Mouse (Mus musculus) stomach, embryonic 14.5 days (tissue): ENCODE results near the gene Srp72. TPM values are rescaled to one million over a fixed set of nuclear protein-coding genes. Genes with fewer than 3 reads are reported as not detected.

Source experiments
- ATAC-seq: fragments of 200-750 bp; cut with Nextera tagmentation; 2 replicates; pipeline ENCODE4 v1.8.0; 2017; ENCODE audit warnings: low read depth, moderate TSS enrichment; ENCODE audit not compliant: insufficient number of reproducible peaks, insufficient read depth, low FRiP score
- H3K27ac ChIP-seq: fragments of 300-500 bp; sonication (generic); 2 replicates; pipeline ENCODE4 v1.5.1; 2014; ENCODE audit warnings: mild to moderate bottlenecking, low read length, moderate library complexity, mixed read lengths
- H3K27me3 ChIP-seq: fragments of 300-500 bp; sonication (generic); 2 replicates; pipeline ENCODE4 v1.6.1; 2014; ENCODE audit warnings: low read length, control low read depth, mixed read lengths; ENCODE audit not compliant: control insufficient read depth, insufficient read depth
- H3K36me3 ChIP-seq: fragments of 300-500 bp; sonication (generic); 2 replicates; pipeline ENCODE4 v1.6.1; 2014; ENCODE audit warnings: mild to moderate bottlenecking, control low read depth, low read length, moderate library complexity, mixed read lengths; ENCODE audit not compliant: control insufficient read depth, insufficient read depth
- H3K4me1 ChIP-seq: fragments of 300-500 bp; sonication (generic); 2 replicates; pipeline ENCODE4 v1.6.1; 2014; ENCODE audit warnings: low read length, control low read depth, mixed read lengths; ENCODE audit not compliant: control insufficient read depth, insufficient read depth
- H3K4me2 ChIP-seq: fragments of 300-500 bp; sonication (generic); replicated peaks from 2 replicates; pipeline ENCODE4 v1.6.1; 2014; ENCODE audit warnings: low read depth, low read length, control low read depth
- H3K4me3 ChIP-seq: fragments of 300-500 bp; sonication (generic); 2 replicates; pipeline ENCODE4 v1.5.1; 2014; ENCODE audit warnings: low read depth, low read length, control low read depth
- H3K9ac ChIP-seq: fragments of 300-500 bp; sonication (generic); replicated peaks from 2 replicates; pipeline ENCODE4 v1.6.1; 2014; ENCODE audit warnings: low read depth, mild to moderate bottlenecking, control low read depth, low read length, moderate library complexity, mixed read lengths
- H3K9me3 ChIP-seq: fragments of 300-500 bp; sonication (generic); 2 replicates; pipeline ENCODE4 v1.6.1; 2016; ENCODE audit warnings: low read depth, low read length, control low read depth; ENCODE audit not compliant: control insufficient read depth
- WGBS: fragments of 180-500 bp; shearing (Covaris S2); extraction: QIAGEN DNeasy Blood & Tissue Kit; methylation state at CpG from one replicate; pipeline ENCODE4 v1.1.7; 2014; 5-methylcytosine and 5-hydroxymethylcytosine counted together
- polyA plus RNA-seq: library from polyadenylated mRNA; unstranded; fragments of >200 nt; fragmentation: Nextera tagmentation; extraction: Ambion mirVana; gene quantifications from 2 replicates; pipeline ENCODE4 v1.2.1, GENCODE M21; 2014

The Srp72 gene
- polyA plus RNA-seq, 1 experiment from 2014 or later: 113 TPM

DNA sequence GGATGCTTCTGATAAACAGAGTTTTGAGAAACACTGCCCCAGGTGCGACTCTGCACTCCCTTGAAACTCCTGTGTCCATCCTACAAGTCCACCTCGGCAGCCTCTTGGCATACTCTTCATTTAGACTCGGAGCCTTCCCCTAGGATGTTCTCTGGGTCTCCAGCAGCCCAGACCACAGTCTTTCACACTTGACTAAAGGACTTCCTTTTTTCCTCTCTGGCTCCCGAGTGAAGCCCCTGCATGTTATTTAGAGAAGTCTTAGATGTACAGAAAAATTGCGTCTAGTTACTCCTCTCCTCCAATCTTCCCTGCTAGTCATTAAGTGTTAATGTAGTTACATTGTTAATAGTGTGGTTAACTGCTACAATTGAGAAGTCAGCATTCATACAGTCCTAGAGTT lies 69.9 kb downstream of the Srp72 start:
- Histone ChIP-seq H3K4me2 (no peak overlapping the region), H3K9ac (no peak overlapping the region), H3K27ac (no peak overlapping the region), H3K36me3 (no peaks in the 10 kb centered on the region), H3K27me3 (no peaks in the 10 kb centered on the region), H3K4me3 (no peak overlapping the region), H3K4me1 (no peaks in the 10 kb centered on the region), H3K9me3 (no peaks in the 10 kb centered on the region)
- ATAC-seq: no peak
- WGBS: 72% methylated on average over 5 of the region's 5 CpGs

Other genes starting within 250 kb of the Srp72 start
- 18.7 and 27.6 TPM in 2 replicates for gene Aasdh, start 69.2 kb upstream of the Srp72 start, polyA plus RNA-seq
- 244 and 254 TPM in 2 replicates for gene Paics, start 23.4 kb upstream of the Srp72 start, polyA plus RNA-seq
- 29.1 and 31.6 TPM in 2 replicates for gene Ppat, start 23.1 kb upstream of the Srp72 start, polyA plus RNA-seq
- gene Arl9, start 29.4 kb downstream of the Srp72 start, polyA plus RNA-seq: not detected in 2 replicates
- gene Thegl, start 41.3 kb downstream of the Srp72 start, polyA plus RNA-seq: 0.14 and 0.22 TPM in 2 replicates
- 0.84 and 1.2 TPM in 2 replicates for gene Hopx, start 140.4 kb downstream of the Srp72 start, polyA plus RNA-seq
- gene Spink2, start 236.8 kb downstream of the Srp72 start, polyA plus RNA-seq: 0.43 and 0.88 TPM in 2 replicates